Mouse (Mus musculus) MEL (cell line): ENCODE data around the gene Lin37. TPM values are rescaled to one million over a fixed set of nuclear protein-coding genes. Genes with fewer than 3 reads are reported as not detected.

Experiments
- DNase-seq: peaks from one replicate; pipeline ENCODE4 v3.0.0; 2011; ENCODE audit warnings: low read depth, low spot score
- H3K27ac ChIP-seq: 2 replicates; pipeline ENCODE4 v1.5.1; 2012; ENCODE audit warnings: low read depth, mild to moderate bottlenecking, control low read depth, low read length, moderate library complexity; ENCODE audit not compliant: control insufficient read depth
- H3K27me3 ChIP-seq, 2 experiments: fragments of 150-350 bp in 1 of 2; sonication (generic) in 1 of 2; 2 replicates each; pipeline ENCODE4 v1.6.1; 2012; ENCODE audit warnings: low read length in 2 of 2, mild to moderate bottlenecking in 2 of 2, improper control_type of control experiment in 1 of 2, moderate library complexity in 1 of 2; ENCODE audit not compliant: insufficient read depth in 2 of 2, control insufficient read depth in 1 of 2
- H3K36me3 ChIP-seq, 2 experiments: 2 replicates each; pipeline ENCODE4 v1.6.1; 2012 to 2014; ENCODE audit warnings: low read length in 2 of 2, improper control_type of control experiment in 1 of 2, inconsistent platforms in 1 of 2, mild to moderate bottlenecking in 1 of 2; ENCODE audit not compliant: insufficient read depth in 2 of 2, control insufficient read depth in 1 of 2
- H3K4me1 ChIP-seq, 2 experiments: fragments of 150-350 bp in 1 of 2; sonication (generic) in 1 of 2; 2 replicates each; pipeline ENCODE4 v1.6.1; 2012; ENCODE audit warnings: low read length in 2 of 2, improper control_type of control experiment in 1 of 2, mild to moderate bottlenecking in 1 of 2; ENCODE audit not compliant: insufficient read depth in 2 of 2, control insufficient read depth in 1 of 2
- H3K4me3 ChIP-seq, 2 experiments: fragments of 150-350 bp in 1 of 2; sonication (generic) in 1 of 2; 2 replicates each; pipeline ENCODE4 v1.5.1; 2012; ENCODE audit warnings: low read depth in 2 of 2, low read length in 2 of 2, mild to moderate bottlenecking in 2 of 2, moderate library complexity in 2 of 2, control low read depth in 1 of 2, improper control_type of control experiment in 1 of 2; ENCODE audit not compliant: control insufficient read depth in 1 of 2, insufficient read depth in 1 of 2
- H3K79me2 ChIP-seq: 2 replicates; pipeline ENCODE4 v1.6.1; 2012; ENCODE audit warnings: mild to moderate bottlenecking, low read length, moderate library complexity; ENCODE audit not compliant: control insufficient read depth, poor library complexity, insufficient read depth
- H3K9ac ChIP-seq: 2 replicates; pipeline ENCODE4 v1.6.1; 2012; ENCODE audit warnings: low read depth, mild to moderate bottlenecking, control low read depth, low read length, moderate library complexity; ENCODE audit not compliant: control insufficient read depth, poor library complexity, severe bottlenecking
- H3K9me3 ChIP-seq: fragments of 150-350 bp; sonication (generic); replicated peaks from 2 replicates; pipeline ENCODE4 v1.6.1; 2012; ENCODE audit warnings: mild to moderate bottlenecking, low read length, improper control_type of control experiment, moderate library complexity; ENCODE audit not compliant: insufficient read depth
- CHD1 ChIP-seq: IDR thresholded peaks from 2 replicates; pipeline ENCODE4 v1.6.1; 2012; ENCODE audit warnings: low read depth, mild to moderate bottlenecking, inconsistent platforms, low read length, improper control_type of control experiment
- CHD2 ChIP-seq: IDR thresholded peaks from 2 replicates; pipeline ENCODE4 v1.6.1; 2011; ENCODE audit warnings: low read length, improper control_type of control experiment
- E2F4 ChIP-seq: IDR thresholded peaks from 2 replicates; pipeline ENCODE4 v1.6.1; 2011; ENCODE audit warnings: low read depth, low read length, improper control_type of control experiment, borderline replicate concordance
- EP300 ChIP-seq, 2 experiments: IDR thresholded peaks; 2 replicates each; pipeline ENCODE4 v1.6.1; 2011; ENCODE audit warnings: improper control_type of control experiment in 2 of 2, low read length in 2 of 2, low read depth in 1 of 2, mild to moderate bottlenecking in 1 of 2
- GABPA ChIP-seq: IDR thresholded peaks from 2 replicates; pipeline ENCODE4 v1.6.1; 2012; ENCODE audit warnings: low read depth, mild to moderate bottlenecking, inconsistent platforms, low read length, improper control_type of control experiment, moderate library complexity
- GATA1 ChIP-seq: IDR thresholded peaks from 2 replicates; pipeline ENCODE4 v1.6.1; 2011; ENCODE audit warnings: low read depth, low read length, improper control_type of control experiment
- JUND ChIP-seq: IDR thresholded peaks from 2 replicates; pipeline ENCODE4 v1.6.1; 2011; ENCODE audit warnings: low read depth, mild to moderate bottlenecking, improper control_type of control experiment, low read length
- KAT2A ChIP-seq: conservative IDR thresholded peaks from 2 replicates; pipeline ENCODE4 v1.6.1; 2012; ENCODE audit warnings: low read depth, low read length, improper control_type of control experiment, inconsistent platforms
- MAZ ChIP-seq: IDR thresholded peaks from 2 replicates; pipeline ENCODE4 v1.6.1; 2012; ENCODE audit warnings: low read depth, mild to moderate bottlenecking, inconsistent platforms, low read length, improper control_type of control experiment
- MXI1 ChIP-seq: IDR thresholded peaks from 2 replicates; pipeline ENCODE4 v1.6.1; 2011; ENCODE audit warnings: mild to moderate bottlenecking, low read depth, low read length, improper control_type of control experiment
- MYB ChIP-seq: IDR thresholded peaks from 2 replicates; pipeline ENCODE4 v1.6.1; 2011; ENCODE audit warnings: mild to moderate bottlenecking, low read depth, low read length, improper control_type of control experiment
- MYC ChIP-seq: IDR thresholded peaks from 2 replicates; pipeline ENCODE4 v1.6.1; 2011; ENCODE audit warnings: low read depth, mild to moderate bottlenecking, low read length, improper control_type of control experiment, moderate library complexity
- NRF1 ChIP-seq: IDR thresholded peaks from 2 replicates; pipeline ENCODE4 v1.6.1; 2014; ENCODE audit warnings: low read depth, mild to moderate bottlenecking, inconsistent platforms, low read length, improper control_type of control experiment, moderate library complexity; ENCODE audit not compliant: poor library complexity, insufficient read depth, severe bottlenecking
- POLR2AphosphoS2 ChIP-seq: IDR thresholded peaks from 2 replicates; pipeline ENCODE4 v1.6.1; 2011; ENCODE audit warnings: low read length, improper control_type of control experiment
- POLR2AphosphoS5 ChIP-seq: IDR thresholded peaks from 2 replicates; pipeline ENCODE4 v1.6.1; 2012; ENCODE audit warnings: low read depth, borderline replicate concordance, mild to moderate bottlenecking, inconsistent platforms, low read length, moderate library complexity, mixed read lengths
- RAD21 ChIP-seq: IDR thresholded peaks from 2 replicates; pipeline ENCODE4 v1.6.1; 2011; ENCODE audit warnings: mild to moderate bottlenecking, low read depth, low read length, improper control_type of control experiment
- RCOR1 ChIP-seq: IDR thresholded peaks from 2 replicates; pipeline ENCODE4 v1.6.1; 2012; ENCODE audit warnings: low read depth, mild to moderate bottlenecking, inconsistent platforms, low read length, improper control_type of control experiment
- SIN3A ChIP-seq: IDR thresholded peaks from 2 replicates; pipeline ENCODE4 v1.6.1; 2012; ENCODE audit warnings: low read length, improper control_type of control experiment, inconsistent platforms
- TAL1 ChIP-seq: IDR thresholded peaks from 2 replicates; pipeline ENCODE4 v1.6.1; 2012; ENCODE audit warnings: mild to moderate bottlenecking, inconsistent platforms, low read length, moderate library complexity, mixed read lengths
- TBP ChIP-seq: IDR thresholded peaks from 2 replicates; pipeline ENCODE4 v1.8.0; 2011; ENCODE audit warnings: low read depth, low read length, improper control_type of control experiment
- UBTF ChIP-seq: IDR thresholded peaks from 2 replicates; pipeline ENCODE4 v1.6.1; 2012; ENCODE audit warnings: low read depth, mild to moderate bottlenecking, inconsistent platforms, low read length, improper control_type of control experiment, moderate library complexity, borderline replicate concordance; ENCODE audit not compliant: insufficient read depth
- USF1 ChIP-seq: IDR thresholded peaks from 2 replicates; pipeline ENCODE4 v1.6.1; 2014; ENCODE audit warnings: low read depth, mild to moderate bottlenecking, inconsistent platforms, low read length, improper control_type of control experiment, moderate library complexity
- USF2 ChIP-seq, 2 experiments: IDR thresholded peaks; 2 replicates each; pipeline ENCODE4 v1.6.1; 2011 to 2012; ENCODE audit warnings: improper control_type of control experiment in 2 of 2, low read length in 2 of 2, borderline replicate concordance in 1 of 2, inconsistent platforms in 1 of 2, low read depth in 1 of 2, mild to moderate bottlenecking in 1 of 2; ENCODE audit not compliant: insufficient read depth in 1 of 2
- ZC3H11A ChIP-seq: IDR thresholded peaks from 2 replicates; pipeline ENCODE4 v1.6.1; 2012; ENCODE audit warnings: low read depth, mild to moderate bottlenecking, inconsistent platforms, low read length, improper control_type of control experiment
- ZKSCAN1 ChIP-seq: IDR thresholded peaks from 2 replicates; pipeline ENCODE4 v1.6.1; 2012; ENCODE audit warnings: low read depth, mild to moderate bottlenecking, inconsistent platforms, low read length, improper control_type of control experiment, moderate library complexity
- ZMIZ1 ChIP-seq: IDR thresholded peaks from 2 replicates; pipeline ENCODE4 v1.6.1; 2012; ENCODE audit warnings: low read depth, mild to moderate bottlenecking, inconsistent platforms, low read length, improper control_type of control experiment, moderate library complexity
- ZNF384 ChIP-seq: IDR thresholded peaks from 2 replicates; pipeline ENCODE4 v1.6.1; 2012; ENCODE audit warnings: low read depth, mild to moderate bottlenecking, inconsistent platforms, low read length, improper control_type of control experiment
- polyA plus RNA-seq, 2 experiments: library from polyadenylated mRNA; stranded (reverse) in 1 of 2; unstranded in 1 of 2; fragments of >175 nt in 1 of 2; fragments of >200 nt in 1 of 2; gene quantifications; 2 replicates each; pipeline versions ENCODE4 v1.2.1 to v1.2.4; 2012; ENCODE audit warnings: low replicate concordance in 2 of 2, low read depth in 1 of 2; ENCODE audit not compliant: insufficient read length in 2 of 2, insufficient read depth in 1 of 2, missing spikeins in 1 of 2
- total RNA-seq: library from RNA; depleted of rRNA; stranded (reverse); fragments of 300-350 nt; gene quantifications from 2 replicates; pipeline ENCODE4 v1.2.3, GENCODE M21; 2012

Gene Lin37
- total and polyA plus RNA-seq, 3 experiments = 10.9 to 49.8 TPM; not detected in 1

GRCm38 (mm10) chr7:30553021-30553589 lies 6.5 kb downstream of the Lin37 start:
- Histone ChIP-seq H3K27ac (peak overlapping the region; percentile 89), H3K9me3 (no peaks in the 10 kb centered on the region), H3K4me1 (peaks cover 0 to 5% of the 10 kb centered on the region in 2 experiments; a peak in 1 of 4 replicates), H3K27me3 (no peaks in the 10 kb centered on the region), H3K36me3 (peaks cover 0 to 5% of the 10 kb centered on the region in 2 experiments; a peak in 2 of 4 replicates), H3K79me2 (peaks cover 2% of the 10 kb centered on the region; the same call in 1 of the 2 replicates), H3K9ac (peak overlapping the region; percentile 84), H3K4me3 (peak overlapping the region; percentile 64 to 78)
- TF ChIP-seq ZMIZ1 (no peak; the same call in 1 of the 2 replicates), EP300 (IDR thresholded peaks at IDR 0.05; ENCODE audit: low read depth in 1 of 2, low read length in 2 of 2) (peak in 1 of 2 experiments; percentile 14; a peak in 1 of 4 replicates), CHD1 (peak; percentile 82; the same call in 1 of the 2 replicates), SIN3A (no peak; the same call in 1 of the 2 replicates), CHD2 (no peak), TBP (0 out of 2 replicates have a peak, but pooled peaks have one; percentile 19), MXI1 (peak; percentile 34; the same call in 1 of the 2 replicates), MAZ (peak; percentile 52; the same call in 1 of the 2 replicates)
- no peak for DNase-seq

- Histone ChIP-seq H3K4me3 (peak within 1 kb of the TSS; percentile 71 to 78), H3K9ac (peak within 1 kb of the TSS; percentile 84), H3K9me3 (no peaks in the 10 kb centered on the region), H3K4me1 (peaks cover 0 to 5% of the 10 kb centered on the region in 2 experiments; a peak in 1 of 4 replicates), H3K27ac (peak within 1 kb of the TSS; percentile 93), H3K27me3 (no peaks in the 10 kb centered on the region), H3K79me2 (peaks cover 2% of the 10 kb centered on the region; the same call in 1 of the 2 replicates), H3K36me3 (peaks cover 0 to 5% of the 10 kb centered on the region in 2 experiments; a peak in 2 of 4 replicates)
- peak; percentile 99 for DNase-seq
- TF ChIP-seq MYB (no peak), CHD1 (no peak), GATA1 (no peak), ZKSCAN1 (no peak), USF2 (IDR thresholded peaks at IDR 0.05; ENCODE audit: borderline replicate concordance in 1 of 2, insufficient read depth in 1 of 2, low read depth in 1 of 2, low read length in 2 of 2) (no peak), GABPA (no peak), USF1 (no peak), E2F4 (peak; percentile 9; the same call in 1 of the 2 replicates), SIN3A (peak; percentile 54), POLR2AphosphoS2 (peak; percentile 98), ZNF384 (no peak), ZC3H11A (no peak), ZMIZ1 (peak; percentile 99), MAZ (no peak), JUND (no peak), KAT2A (no peak), RAD21 (no peak), POLR2AphosphoS5 (peak; percentile 92; the same call in 1 of the 2 replicates), RCOR1 (no peak), TAL1 (no peak), MYC (no peak), UBTF (no peak), NRF1 (no peak)
Measured at GRCm38 (mm10) chr7:30552102-30553020, 7.3 kb downstream of the Lin37 start, which contains the start of the genes Hspb6 and Proser3. Gene Hspb6, plus strand, starts transcription at chr7:30552178. Gene Proser3, minus strand, starts transcription at chr7:30552299.
